Mouse (Mus musculus) cerebellum, adult 2 months (tissue): Measurements from ENCODE around the gene Dvl1.

ENCODE experiments used
- CTCF ChIP-seq: fragments of 200-500 bp; IDR thresholded peaks from 2 replicates; pipeline ENCODE4 v1.5.1; 2011; ENCODE audit warnings: low read depth, mild to moderate bottlenecking, control low read depth, low read length, moderate library complexity, borderline replicate concordance; ENCODE audit not compliant: insufficient read depth
- POLR2A ChIP-seq: fragments of 200-500 bp; IDR thresholded peaks from 2 replicates; pipeline ENCODE4 v1.6.1; 2011; ENCODE audit warnings: low read length, control low read depth, borderline replicate concordance; ENCODE audit not compliant: insufficient read depth

- TF ChIP-seq POLR2A (peak; percentile 57; the same call in 1 of the 2 replicates), CTCF (no peak)
Measured at GRCm38 (mm10) chr4:155811929-155812664, 35.1 kb upstream of the Dvl1 start, which contains the start of gene Ccnl2.
